Mouse (Mus musculus): Measurements from ENCODE around the gene Hlcs. TPM values are rescaled to one million over a fixed set of nuclear protein-coding genes. Genes with fewer than 3 reads are reported as not detected.
A peak's percentile ranks its signal among the peaks of the same experiment; 100 is the strongest.

Gene Hlcs
- total RNA-seq, 2 experiments from 2014 or later = 13.6 to 18.3 TPM

DNA sequence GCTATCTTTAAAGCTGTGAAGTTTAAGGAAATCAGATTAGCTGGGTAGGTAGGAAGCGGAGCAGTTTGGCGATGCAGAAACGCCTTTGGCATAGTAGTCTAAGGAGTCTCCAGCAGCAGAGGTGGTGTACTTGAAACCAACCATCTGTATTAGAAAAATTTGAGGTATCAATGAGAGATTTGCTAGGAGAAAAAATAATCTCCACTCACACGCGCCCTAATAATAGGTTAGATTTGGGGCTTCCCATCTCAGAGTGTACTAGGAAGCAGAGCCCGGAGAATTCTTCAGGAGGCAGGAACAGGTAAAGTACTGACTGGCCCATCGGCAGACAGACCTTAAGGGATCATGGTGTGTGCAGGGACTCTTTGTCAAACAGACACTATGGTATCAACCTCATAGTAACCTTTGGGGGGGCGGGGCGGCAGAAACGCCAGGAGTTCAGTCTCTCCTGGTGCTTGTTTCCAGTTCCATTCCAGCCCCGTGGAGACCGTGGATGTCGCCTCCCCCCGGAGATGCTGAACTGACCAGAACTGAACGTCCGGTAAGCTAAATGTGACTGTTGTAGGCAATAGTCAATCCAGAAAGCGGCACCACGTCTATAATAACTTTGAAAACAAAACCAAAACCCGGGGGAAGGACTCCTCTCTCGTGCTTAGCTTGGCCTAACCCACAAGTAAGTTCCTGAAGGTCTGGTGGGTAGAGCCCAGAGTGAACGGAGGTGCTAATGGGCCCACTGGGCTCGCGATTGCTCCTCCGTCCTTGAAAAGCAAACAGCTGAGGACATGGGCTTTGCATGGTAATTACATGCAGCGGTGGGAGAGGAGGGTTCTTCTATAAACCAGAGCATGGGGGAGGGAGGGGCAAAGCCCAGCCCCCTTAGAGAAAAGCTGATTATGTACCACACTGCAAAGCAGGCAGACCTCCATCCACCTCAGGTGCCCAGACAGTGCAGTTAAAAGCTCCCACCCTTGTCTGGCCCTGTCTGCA lies 15.8 kb upstream of the Hlcs start:
- peak in 1 of 2 experiments; percentile 21 for DNase-seq

DNA sequence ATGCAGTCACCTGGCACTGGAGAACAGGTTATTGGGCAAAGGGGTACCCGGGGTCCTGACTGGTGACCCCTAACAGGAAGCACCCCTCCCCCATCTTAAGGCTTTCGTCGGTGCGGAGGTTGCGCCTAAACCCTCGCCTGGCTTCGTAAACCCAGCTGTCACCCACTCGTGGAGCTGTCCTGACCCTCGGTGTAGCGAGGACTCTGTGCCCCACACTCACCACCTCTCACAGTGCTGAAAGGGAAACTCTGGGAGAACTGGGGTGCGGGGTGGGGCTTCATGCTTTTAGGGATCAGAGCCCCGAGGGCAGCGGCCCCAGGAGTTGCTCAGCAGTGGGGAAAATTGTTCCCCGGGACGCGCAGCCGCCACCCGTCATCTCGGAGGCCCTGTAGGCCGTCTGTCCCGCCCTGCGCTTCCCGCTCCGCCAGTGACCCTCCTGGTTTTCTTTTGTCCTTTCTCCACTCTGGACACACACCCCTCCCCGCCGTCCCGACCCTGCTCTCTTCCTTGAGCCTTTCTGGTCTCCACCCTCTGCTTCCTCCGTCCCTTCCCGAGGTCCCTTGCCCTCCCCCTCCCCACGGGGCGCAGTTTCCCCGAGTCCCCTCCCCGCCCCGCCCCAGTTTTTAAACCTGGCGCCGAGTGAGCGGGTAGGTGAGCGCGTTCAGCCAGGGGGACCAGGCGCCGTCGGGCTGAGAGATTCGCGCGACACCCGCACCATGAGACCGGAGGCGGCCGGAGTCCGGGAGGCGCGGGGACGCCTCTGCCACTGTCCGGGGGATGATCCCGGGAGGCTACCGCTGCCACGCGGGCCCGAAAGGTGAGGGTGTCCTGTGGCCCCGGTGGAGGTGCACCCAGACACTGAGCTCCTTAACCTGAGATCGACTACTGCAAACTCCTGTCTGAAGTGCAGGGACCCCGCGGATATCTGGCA lies 14.7 kb upstream of the Hlcs start, which contains the start of gene Ripply3:
Gene Ripply3 (plus strand): TSS at position 640 of the 931 bp plus-strand sequence.
- DNase-seq = peak; percentile 77 to 82

DNA sequence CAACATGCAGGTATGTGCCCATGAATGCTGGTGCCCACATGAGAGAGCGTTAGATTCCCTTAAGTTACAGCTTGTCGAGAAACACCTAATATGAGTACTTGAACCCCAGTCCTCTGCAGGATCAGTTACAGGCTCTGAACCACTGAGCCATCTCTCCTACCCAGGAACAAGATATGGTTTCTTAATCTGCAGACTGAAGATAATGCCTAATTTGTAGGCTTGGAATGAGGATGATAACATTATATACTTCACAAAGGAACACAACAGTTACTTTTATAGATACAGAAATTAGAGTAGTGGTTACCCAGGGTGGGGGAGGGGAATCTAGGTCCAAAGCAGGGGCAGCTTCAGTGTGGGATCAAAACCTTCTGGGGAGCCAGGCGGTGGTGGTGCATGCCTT lies 12.6 kb upstream of the Hlcs start:
- DNase-seq = no peak

DNA sequence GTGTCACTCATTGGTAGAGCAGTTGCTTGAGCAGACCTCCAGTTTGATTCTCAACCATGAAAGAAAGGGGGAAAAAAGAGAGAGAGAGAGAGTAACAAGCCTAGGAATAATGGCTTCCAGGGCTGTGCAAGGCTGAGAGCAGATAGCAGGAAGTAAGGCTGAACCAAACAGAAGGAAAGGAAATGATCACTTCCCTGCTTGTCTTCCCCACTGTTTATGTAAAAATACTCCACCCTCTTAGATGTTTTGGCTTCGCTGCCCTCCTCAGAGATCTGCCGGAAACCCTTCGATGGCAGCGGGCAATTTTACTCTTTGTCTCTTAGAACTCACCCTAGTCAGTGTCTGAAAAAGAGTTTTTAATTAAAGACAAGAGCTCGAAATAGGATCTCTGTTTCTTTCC lies 10.3 kb upstream of the Hlcs start:
- DNase-seq = no peak

DNA sequence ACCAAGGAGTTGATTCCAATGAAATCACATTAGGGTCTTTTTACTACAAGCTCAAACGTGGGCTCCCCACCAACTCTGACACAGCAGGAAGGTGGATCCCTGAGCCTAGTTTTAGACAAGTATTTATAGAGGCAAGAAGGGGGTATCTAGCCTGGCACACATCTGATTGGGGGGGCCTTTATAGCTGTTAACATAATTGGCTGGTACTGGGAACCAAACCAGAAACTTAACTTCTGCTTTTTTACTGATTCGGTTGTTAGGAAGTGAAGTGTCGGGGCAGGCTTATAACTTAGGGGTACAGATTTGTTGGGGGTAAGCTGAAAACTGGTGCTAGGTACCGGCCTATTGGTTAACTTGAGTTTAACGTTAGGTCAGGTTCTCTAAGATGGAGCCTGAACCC lies 6.9 kb upstream of the Hlcs start:
- no peak for DNase-seq

DNA sequence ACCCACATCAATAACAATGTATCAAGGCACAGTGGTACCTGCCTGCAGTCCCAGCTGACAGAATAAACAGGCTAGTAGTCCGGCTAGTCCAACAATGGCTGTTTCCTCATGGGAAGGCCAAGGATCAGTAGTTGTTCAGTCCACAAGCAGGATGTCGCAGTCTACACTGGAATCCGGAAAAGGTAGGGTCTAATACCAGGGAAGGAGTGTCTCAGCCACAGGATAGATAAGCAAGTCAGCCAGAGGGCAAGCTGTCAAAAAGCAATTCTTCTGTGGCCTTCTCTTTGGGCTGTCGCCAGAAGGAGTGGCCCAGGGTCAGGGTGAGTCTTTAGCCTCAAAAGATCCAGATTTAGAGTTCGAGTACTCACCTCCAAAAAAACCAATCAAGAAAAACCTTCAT lies 4.4 kb upstream of the Hlcs start:
- peak; percentile 58 to 72 for DNase-seq

DNA sequence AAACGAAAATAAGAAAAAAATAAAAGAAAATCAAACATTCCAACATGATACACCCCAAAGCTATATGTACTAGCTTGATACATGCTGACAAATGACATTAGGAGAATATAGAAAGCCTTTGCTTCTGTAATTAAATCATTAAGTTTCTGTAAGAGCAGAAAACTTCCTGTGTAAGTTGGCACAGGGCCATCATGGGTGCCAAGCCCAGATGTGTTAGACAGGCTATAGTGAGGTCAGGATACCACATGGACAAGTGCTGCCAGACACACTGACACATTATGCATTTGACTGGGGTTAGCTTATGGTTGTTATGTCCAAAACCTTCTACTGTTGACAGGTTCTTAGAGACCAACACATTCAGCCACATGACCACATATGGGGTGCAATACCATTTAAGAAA lies 1.8 kb upstream of the Hlcs start:
- DNase-seq = no peak

DNA sequence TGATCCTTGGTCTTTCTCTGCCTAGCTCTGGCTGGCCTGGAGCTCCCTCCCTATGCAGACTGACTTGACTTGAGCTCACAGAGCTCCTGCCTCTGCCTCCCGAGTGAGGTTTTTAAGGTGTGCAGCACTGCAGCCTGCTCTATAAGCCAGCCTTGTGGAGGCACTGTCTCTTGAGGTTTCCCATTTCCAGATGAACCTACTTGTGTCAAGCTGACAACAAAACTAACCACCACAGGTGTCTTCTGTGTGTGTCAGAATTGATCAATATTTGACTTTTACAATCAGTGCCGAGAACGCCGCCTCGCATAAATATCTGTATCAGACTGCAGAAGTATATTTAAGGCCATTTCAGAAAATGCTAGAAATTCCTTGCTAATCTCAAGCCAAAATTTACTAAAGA lies 1.3 kb upstream of the Hlcs start:
- DNase-seq = no peak

DNA sequence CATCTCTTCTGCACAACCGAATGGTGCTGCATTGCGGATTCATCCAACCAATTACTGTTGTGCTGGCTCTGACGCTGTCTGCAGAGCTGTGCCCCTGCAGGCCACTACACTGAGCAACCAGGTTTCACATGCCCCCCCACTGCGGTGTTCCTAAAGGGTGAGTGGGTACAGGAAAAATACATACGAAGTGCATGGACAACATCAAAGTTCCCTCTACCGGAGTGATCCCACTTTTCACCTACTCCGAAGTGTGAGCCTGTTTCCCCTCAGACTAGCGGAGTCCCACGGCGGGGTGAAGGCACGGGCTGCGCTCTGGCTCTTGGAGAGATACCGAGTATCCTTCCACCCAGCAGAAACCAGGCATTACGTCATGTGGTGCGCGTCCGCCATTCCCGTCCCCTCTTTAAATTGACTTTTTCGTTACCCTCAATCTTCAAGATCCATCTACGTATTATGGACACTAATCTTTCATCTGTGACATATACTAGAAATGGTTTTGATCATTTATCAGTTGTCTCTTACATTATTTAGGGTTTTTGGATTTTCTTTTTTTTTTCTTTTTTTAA lies 625 bp downstream of the Hlcs start:
- peak; percentile 77 to 86 for DNase-seq

DNA sequence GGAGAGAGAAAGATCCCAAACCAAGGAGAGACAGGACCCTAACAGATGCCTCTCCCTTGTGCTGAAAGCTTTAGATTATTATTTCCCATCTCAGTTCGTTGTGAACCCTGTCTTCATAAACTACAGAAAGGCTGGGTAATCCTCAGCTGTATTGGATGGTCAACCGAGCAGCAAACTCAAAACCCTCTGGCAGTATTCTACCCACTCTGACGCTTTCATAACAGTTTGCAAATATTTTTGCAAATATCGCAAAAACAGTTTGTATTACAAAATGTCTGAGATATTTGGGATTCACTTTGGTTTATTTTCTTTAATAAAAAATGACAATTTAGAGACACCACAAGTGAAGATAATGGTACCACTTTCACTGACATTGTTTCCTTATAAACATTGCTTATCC lies 1.4 kb downstream of the Hlcs start:
- no peak for DNase-seq

DNA sequence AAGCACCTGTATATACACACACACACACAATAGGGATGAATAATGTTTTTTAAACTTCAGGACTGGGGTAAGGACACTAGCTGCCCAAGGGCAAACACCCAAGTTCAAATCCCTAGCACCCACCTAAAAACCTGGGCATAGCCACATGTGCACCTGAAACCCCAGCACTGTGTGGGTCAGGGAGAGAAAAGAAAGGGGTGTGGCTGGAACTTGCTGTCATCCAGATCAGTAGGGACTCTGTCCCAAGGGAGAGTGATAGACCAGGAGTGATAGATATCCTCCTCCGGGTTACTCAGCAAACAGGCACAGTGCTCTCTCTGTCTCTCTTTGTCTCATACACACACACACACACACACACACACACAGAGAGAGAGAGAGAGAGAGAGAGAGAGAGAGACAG lies 2.0 kb downstream of the Hlcs start:
- no peak for DNase-seq

DNA sequence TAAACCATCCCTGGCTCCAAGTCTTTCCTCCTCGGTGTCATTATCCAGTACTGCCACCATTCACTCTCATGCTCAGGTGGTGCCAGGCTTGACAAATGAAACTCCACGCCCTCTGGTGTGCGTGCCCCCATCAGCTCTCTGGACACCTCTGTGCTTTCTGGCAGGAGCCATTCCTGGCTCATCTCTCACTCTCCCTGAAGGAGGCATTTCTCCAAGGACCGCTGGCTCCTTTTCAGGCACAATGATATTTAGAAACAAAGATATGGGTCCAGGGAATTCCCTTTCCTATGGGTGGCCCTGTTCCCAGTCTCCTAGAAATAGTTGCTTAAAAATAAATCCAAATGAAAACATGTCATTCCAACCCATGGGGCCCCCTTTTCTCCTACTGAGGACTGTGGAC lies 4.3 kb downstream of the Hlcs start:
- DNase-seq = peak in 1 of 2 experiments; percentile 24

DNA sequence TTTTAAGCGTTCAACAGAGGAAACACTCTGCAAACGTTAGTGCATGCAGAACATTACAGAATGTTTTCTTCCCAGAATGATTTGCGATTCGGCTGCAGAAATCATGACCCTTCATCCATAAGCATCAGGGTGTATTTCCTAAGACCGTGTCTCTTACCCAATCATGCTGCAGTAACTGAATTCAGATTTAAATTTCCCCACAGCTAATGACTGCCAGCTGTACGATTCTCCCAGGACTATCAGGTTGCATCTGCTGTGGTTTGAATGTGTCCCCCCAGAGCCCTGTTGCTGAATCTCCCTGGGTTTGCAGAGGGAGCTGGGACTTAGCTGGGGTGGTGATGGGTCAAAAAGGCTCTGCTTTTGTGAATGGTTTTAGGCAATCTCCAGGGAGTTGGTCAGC lies 5.4 kb downstream of the Hlcs start:
- peak in 1 of 2 experiments; percentile 16 for DNase-seq

DNA sequence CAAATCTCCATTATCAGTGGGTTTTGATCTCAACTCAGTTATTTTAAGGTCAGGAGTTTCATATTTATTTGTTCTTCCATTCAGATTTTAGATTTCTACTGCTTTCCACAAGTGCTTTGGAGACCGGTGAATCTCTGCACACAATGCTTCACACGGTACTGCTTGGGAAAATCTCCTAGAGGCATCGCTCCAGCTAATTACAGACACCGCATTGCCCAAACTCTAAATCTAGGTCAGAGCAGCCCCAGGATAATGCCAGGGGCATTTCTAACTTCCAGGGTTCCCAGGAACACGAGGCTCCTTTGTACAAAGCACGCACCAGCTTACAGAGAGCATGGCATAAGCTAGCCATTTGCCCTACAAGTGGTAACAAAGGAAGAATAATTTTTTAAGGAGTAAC lies 5.8 kb downstream of the Hlcs start:
- DNase-seq = peak; percentile 24 to 34

DNA sequence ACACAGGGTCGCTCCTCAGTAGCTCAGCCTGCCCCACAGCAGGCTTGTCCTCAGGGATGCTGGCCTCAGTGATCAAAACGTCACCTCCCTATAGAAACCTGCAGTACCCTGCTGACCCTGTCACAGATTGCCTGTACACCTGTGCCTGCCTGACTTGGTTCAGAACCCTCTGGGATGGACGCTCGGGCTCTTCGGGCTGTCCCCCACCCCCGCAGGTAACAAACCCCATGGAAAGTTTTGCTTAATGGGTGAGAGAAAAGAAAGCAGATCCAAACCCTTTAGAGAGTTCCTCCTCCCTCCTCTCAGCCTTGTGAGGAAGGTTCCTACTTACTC lies 10.2 kb downstream of the Hlcs start:
- no peak for DNase-seq

DNA sequence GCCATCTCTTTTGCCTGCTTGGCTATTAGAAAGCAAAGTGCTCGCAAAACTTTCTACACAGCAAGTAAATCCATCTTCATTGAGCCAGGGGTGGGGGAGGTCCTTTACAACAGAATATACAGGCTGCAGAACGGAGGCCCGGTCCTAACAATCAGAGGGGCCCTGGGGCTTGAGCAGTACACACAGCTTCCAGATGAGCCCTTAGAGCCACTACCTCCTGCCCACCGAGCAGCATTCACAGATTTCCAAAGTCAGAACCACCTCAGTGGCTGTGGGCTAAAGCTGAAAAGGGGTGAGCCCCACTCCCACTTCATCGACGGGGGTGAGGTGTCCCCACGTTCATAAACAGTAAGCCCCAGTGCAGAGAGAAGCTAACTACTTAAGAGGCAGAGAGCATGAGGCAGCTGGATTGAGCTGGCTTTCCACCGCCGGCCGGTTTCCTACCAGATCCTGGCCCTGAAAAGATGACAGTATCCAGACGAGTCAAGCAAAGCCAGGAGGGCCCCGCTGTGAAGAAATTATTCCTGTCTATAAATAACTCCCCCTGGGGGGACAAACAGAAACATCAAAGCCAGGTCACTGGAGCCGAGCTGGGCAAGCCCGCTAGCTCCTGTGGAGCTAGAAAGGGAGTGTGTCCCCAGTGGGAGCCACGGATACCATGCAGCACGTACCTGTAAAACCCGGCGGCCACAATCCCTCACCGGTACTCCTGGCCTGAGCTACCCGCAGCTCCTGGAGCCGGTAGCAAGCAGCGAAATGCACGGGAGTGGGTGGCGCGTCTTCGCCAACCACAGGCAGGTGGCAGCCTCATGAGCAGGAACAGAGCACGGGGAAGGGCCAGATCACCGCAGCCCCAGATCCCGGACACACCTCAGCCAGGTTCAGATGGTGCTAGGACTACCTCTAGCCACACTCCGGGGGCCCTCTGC lies 10.8 kb downstream of the Hlcs start:
- peak; percentile 38 to 41 for DNase-seq

DNA sequence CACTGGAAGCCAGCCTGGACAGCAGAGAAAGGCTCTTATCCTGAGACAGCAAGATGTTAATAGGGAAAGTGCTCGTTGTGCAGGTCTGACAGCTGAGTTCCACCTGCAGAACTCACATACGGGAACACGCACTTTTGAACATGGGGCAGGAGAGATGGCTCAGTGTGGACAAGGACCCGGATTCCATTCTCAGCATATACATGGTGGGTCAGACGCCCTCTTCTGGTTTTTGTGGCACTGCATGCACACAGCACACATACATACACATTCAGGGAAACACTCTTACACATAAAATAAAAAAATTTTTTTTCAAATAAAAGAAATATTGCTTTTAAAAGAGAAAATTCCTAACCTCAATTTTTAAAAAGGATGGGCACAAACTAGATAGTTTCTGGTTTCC lies 11.7 kb downstream of the Hlcs start:
- no peak for DNase-seq

DNA sequence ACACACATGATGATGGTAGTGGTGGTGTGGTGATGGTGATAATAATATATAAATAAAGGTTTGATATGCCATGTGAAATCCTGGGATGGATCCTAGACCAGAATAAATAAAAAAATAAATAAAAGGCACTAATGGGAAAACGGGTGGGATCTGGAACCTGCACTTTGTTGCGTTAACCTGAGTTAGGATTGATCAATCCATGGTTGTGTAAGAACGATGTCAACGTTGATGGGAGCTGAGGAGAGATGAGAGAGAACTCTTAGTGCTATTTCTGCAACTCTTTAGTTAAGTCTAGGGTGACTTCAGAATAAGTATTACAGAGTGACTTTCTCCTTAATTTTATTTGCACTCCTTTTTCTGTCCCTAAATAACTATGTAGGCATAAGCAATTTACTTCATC lies 12.2 kb downstream of the Hlcs start:
- no peak for DNase-seq

DNA sequence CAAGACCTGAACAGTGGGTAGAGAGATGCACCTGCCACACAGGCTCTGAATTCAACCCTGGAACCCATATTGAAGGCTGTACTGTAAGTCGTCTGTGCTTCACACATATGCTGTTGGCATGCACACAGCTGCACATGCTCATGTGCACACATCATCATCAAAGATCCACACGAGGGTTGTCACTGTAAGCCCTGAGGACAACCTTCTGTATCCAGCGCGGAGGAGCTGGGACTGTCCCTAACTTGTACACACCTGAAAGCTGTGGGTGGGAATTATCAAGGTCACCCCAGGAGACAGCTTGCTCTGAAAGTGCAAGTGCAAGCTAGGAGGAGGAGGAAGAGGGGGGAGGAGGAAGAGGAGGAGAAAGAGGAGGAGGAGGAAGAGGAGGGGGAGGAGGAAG lies 14.2 kb downstream of the Hlcs start:
- no peak for DNase-seq

DNA sequence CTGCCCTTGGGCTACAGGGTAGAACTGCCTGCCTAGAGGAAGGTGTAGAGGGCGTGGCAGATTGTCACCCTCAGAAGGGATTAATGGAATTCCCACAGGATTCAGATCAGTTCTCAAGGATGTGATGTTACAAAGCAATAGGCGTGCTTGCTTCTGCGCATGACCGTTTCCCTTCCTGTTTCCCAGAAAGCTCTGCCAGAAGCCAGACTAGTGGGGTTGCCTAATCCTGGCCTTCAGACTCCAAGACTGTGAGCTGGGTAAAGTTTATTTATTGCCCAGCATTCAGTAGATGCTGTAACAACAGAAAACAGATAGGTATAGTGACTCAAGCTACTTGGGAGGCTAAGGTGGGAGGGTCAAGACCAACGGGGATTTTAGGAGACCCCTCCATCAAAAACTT lies 15.3 kb downstream of the Hlcs start:
- peak in 1 of 2 experiments; percentile 30 for DNase-seq

DNA sequence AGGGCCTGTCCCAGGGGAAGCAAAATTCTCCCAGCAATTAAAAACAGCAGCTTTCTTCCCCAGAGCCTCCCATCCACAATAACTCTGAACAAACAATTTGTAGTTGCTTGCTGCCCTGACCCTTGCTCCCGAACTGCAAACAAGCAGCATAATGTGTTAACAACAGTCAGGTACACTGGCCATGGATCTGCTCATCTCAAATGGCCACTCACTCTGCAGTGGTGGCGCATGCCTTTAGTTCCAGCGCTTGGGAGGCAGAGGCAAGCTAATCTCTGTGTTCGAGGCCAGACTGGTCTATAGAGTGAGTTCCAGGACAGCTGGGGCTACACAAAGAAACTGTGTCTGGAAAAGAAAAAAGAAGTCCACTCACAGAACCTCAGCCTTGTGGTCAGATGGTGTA lies 22.2 kb downstream of the Hlcs start:
- DNase-seq = no peak
